Mouse (Mus musculus) heart, postnatal 0 days (tissue): Measurements from ENCODE around the gene Efl1. TPM values are rescaled to one million over a fixed set of nuclear protein-coding genes. Genes with fewer than 3 reads are reported as not detected.
A peak's percentile ranks its signal among the peaks of the same experiment; 100 is the strongest.

Experiments
- ATAC-seq: fragments of 200-750 bp; cut with Nextera tagmentation; 2 replicates; pipeline ENCODE4 v1.8.0; 2017; ENCODE audit warnings: low read depth, moderate number of reproducible peaks, moderate library complexity; ENCODE audit not compliant: insufficient read depth
- DNase-seq: peaks from one replicate; pipeline ENCODE4 v3.0.0-alpha.2; 2016; ENCODE audit warnings: low spot score
- H3K27ac ChIP-seq: fragments of 300-500 bp; sonication (generic); 2 replicates; pipeline ENCODE4 v1.5.1; 2014; ENCODE audit warnings: low read depth, mild to moderate bottlenecking
- H3K27me3 ChIP-seq: fragments of 300-500 bp; sonication (generic); 2 replicates; pipeline ENCODE4 v1.6.1; 2014; ENCODE audit warnings: low read length, mixed read lengths; ENCODE audit not compliant: control insufficient read depth, insufficient read depth
- H3K36me3 ChIP-seq: fragments of 300-500 bp; sonication (generic); replicated peaks from 2 replicates; pipeline ENCODE4 v1.6.1; 2014; ENCODE audit warnings: low read length, mixed read lengths; ENCODE audit not compliant: control insufficient read depth, insufficient read depth
- H3K4me1 ChIP-seq: fragments of 300-500 bp; sonication (generic); 2 replicates; pipeline ENCODE4 v1.6.1; 2014; ENCODE audit warnings: antibody characterized with exemption; ENCODE audit not compliant: control insufficient read depth, insufficient read depth
- H3K4me2 ChIP-seq: fragments of 300-500 bp; sonication (generic); 2 replicates; pipeline ENCODE4 v1.6.1; 2014; ENCODE audit warnings: low read depth, mild to moderate bottlenecking, low read length, moderate library complexity
- H3K4me3 ChIP-seq: fragments of 300-500 bp; sonication (generic); 2 replicates; pipeline ENCODE4 v1.5.1; 2014; ENCODE audit warnings: low read depth, low read length
- H3K9ac ChIP-seq: fragments of 300-500 bp; sonication (generic); replicated peaks from 2 replicates; pipeline ENCODE4 v1.6.1; 2014; ENCODE audit warnings: low read depth, low read length, mixed read lengths
- H3K9me3 ChIP-seq: fragments of 300-500 bp; sonication (generic); replicated peaks from 2 replicates; pipeline ENCODE4 v1.6.1; 2016; ENCODE audit warnings: low read length; ENCODE audit not compliant: control insufficient read depth
- CTCF ChIP-seq: IDR thresholded peaks from 2 replicates; pipeline ENCODE4 v1.5.1; 2016; ENCODE audit warnings: antibody characterized with exemption, control low read depth, low read depth
- EP300 ChIP-seq: IDR thresholded peaks from 2 replicates; pipeline ENCODE4 v1.6.1; 2016; ENCODE audit warnings: antibody characterized with exemption, low read depth
- WGBS: fragments of 180-500 bp; shearing (Covaris S2); extraction: QIAGEN DNeasy Blood & Tissue Kit; methylation state at CpG from one replicate; pipeline ENCODE4 v1.1.7; 2014; 5-methylcytosine and 5-hydroxymethylcytosine counted together
- polyA plus RNA-seq: library from polyadenylated mRNA; unstranded; fragments of >200 nt; fragmentation: Nextera tagmentation; extraction: Ambion mirVana; gene quantifications from 2 replicates; pipeline ENCODE4 v1.2.1, GENCODE M21; 2015
- total RNA-seq: library from RNA; depleted of rRNA; stranded (reverse); fragments of >200 nt; gene quantifications from 2 replicates; pipeline ENCODE4 v1.2.3, GENCODE M21; 2014; ENCODE audit warnings: low replicate concordance; rRNA removed

The Efl1 gene
- total and polyA plus RNA-seq, 2 experiments from 2014 or later, result 12.2 to 18.2 TPM

GRCm38 (mm10) chr7:82820661-82821060 is 172.2 kb downstream of the Efl1 start:
- Histone ChIP-seq H3K27me3 (no peaks in the 10 kb centered on the region), H3K9me3 (no peaks in the 10 kb centered on the region), H3K4me2 (no peak overlapping the region), H3K36me3 (no peaks in the 10 kb centered on the region), H3K4me1 (no peaks in the 10 kb centered on the region), H3K9ac (no peak overlapping the region), H3K4me3 (no peak overlapping the region), H3K27ac (no peak overlapping the region)
- TF ChIP-seq CTCF (no peak), EP300 (no peak)
- ATAC-seq, result no peak
- 64% methylated on average over 4 of the region's 4 CpGs for WGBS
- DNase-seq, result no peak

- no peaks in the 10 kb centered on the region for H3K36me3 ChIP-seq
- no peak for DNase-seq
- no peak overlapping the region for H3K27ac ChIP-seq
- no peaks in the 10 kb centered on the region for H3K27me3 ChIP-seq
- H3K4me3 ChIP-seq, result no peak overlapping the region
- H3K9me3 ChIP-seq, result no peaks in the 10 kb centered on the region
- no peak overlapping the region for H3K9ac ChIP-seq
- no peak overlapping the region for H3K4me2 ChIP-seq
- 64% methylated on average over 3 of the region's 3 CpGs for WGBS
- TF ChIP-seq CTCF (no peak), EP300 (no peak)
- no peak for ATAC-seq
- H3K4me1 ChIP-seq, result no peaks in the 10 kb centered on the region
Measured at GRCm38 (mm10) chr7:82821501-82821900, 173.1 kb downstream of the Efl1 start.

GRCm38 (mm10) chr7:82822528-82822927 is 174.1 kb downstream of the Efl1 start:
- peak; percentile 47 for ATAC-seq
- H3K4me1 ChIP-seq, result no peaks in the 10 kb centered on the region
- no peaks in the 10 kb centered on the region for H3K36me3 ChIP-seq
- H3K27me3 ChIP-seq, result no peaks in the 10 kb centered on the region
- 20% methylated on average over 1 of the region's 1 CpGs for WGBS
- no peak overlapping the region for H3K4me2 ChIP-seq
- H3K9me3 ChIP-seq, result no peaks in the 10 kb centered on the region
- DNase-seq, result peak; percentile 19
- H3K9ac ChIP-seq, result no peak overlapping the region
- no peak overlapping the region for H3K27ac ChIP-seq
- H3K4me3 ChIP-seq, result no peak overlapping the region
- TF ChIP-seq EP300, result no peak
- no peak for TF ChIP-seq CTCF

Other genes starting within 250 kb of the Efl1 start
- gene Saxo2, start 86 bp upstream of the Efl1 start, total RNA-seq, result 0.08 and 2.3 TPM in 2 replicates
- 10.5 and 11.4 TPM in 2 replicates for gene Saxo2, start 86 bp upstream of the Efl1 start, polyA plus RNA-seq
- gene Mex3b, start 218.7 kb downstream of the Efl1 start, total RNA-seq, result 14.4 and 15.2 TPM in 2 replicates
- 3.2 and 3.3 TPM in 2 replicates for gene Mex3b, start 218.7 kb downstream of the Efl1 start, polyA plus RNA-seq